Mouse (Mus musculus): ENCODE measurements around the gene Klc1.

Klc1 gene

GRCm38 (mm10) chr12:111814769-111815762 is 56.4 kb downstream of the Klc1 start:
- no peak for DNase-seq

- DNase-seq = no peak
Measured at GRCm38 (mm10) chr12:111816528-111816927, 57.9 kb downstream of the Klc1 start.

DNA sequence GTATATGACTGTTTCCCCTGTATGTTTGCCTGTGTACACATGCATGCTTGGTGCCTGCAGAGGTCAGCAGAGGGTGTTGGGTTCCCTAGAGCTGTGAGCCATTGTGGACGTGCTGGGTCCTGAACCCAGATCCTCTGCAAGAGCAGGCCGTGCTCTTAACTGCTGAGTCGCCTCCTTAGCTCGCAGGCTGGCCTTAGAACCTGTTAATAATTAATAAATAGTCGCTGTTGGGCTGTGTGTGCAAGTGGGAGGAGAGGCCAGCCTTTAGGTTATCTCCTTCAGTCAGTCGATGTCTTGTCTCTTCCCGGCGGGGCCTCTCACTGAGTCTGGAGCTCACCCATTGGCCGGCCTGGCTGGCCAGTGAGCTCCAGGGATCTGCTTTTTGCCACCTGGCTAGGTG is 58.3 kb downstream of the Klc1 start:
- no peak for DNase-seq

GRCm38 (mm10) chr12:111817991-111818390 is 59.3 kb downstream of the Klc1 start:
- no peak for DNase-seq

GRCm38 (mm10) chr12:111819936-111820335 is 61.3 kb downstream of the Klc1 start:
- DNase-seq = no peak

DNA sequence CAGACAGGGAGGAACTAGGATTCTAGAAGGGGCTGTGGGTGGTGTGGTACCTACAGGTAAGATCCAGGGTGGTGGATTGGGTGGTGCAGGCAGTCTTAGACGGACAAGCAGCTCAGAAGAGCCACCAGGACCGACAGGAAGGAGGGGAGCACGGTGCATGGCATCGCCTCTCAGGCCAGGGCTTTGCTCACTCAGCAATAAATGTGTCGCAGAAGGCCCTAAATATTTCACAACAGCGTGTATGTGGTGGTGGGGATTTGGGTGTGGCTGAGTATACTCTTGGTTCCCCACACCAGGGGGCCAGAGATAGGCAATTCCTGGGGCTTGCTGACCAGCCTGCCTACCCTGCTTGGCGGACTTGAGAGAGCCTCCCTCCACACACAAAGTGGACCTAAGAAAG is 62.1 kb downstream of the Klc1 start:
- DNase-seq = no peak

GRCm38 (mm10) chr12:111821931-111822330 is 63.3 kb downstream of the Klc1 start:
- no peak for DNase-seq

DNA sequence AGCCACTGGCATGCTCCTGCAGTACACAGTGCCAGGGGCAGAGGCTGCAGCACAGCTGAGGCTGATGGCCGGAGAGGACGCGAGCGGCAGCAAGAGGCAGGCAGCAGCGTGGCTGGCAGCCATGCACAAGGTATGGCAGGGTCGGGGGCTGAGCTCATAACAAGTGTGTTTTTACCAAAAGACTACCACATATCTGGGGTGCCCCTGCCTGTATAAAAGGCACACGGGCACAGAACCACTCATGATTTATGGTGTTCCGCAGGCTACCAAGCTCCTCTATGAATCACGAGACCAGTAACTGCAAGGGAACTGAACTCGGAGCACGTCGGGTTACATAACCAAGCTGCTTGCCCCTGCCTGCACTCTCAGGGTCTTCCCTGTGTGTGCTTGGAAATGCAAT is 68.9 kb downstream of the Klc1 start:
- no peak for DNase-seq

DNA sequence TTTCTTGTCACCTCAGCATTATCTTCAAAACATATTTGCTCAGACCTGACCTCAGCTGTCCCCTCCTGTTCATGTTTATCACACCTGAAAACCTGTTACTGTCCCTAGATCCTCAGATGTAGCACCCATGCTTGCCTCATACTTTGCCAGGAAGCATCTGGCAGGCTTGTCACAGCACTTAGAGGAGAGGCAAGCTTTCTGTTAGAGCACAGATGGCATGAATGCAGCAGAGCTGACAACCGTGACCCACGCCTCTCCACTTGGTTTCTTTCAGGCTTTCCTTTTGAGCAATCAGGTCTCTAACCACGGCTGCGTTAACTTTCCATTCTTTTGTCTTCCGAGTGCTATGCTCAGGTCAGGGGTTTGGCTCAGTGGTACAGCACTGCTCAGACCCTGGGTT is 70.8 kb downstream of the Klc1 start:
- no peak for DNase-seq

DNA sequence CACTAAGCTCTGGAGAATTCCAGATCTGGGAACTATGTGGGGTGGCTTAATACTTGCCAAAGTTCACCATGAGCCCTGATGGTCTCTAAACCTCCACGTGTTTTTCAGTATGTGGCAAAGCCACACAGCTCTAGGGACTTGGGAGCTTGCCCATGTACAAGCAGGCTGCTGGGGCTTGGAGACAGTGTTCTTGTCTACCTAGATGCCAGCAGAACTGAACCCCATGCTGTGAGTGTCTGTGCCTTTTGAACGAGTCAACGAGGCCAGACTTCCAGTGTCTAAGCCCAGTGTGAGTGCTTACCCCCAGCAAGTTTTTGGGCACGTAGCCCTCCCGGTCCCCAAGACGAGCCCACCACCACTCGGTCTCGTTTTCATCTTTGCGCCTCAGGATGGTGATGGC is 71.3 kb downstream of the Klc1 start:
- no peak for DNase-seq

DNA sequence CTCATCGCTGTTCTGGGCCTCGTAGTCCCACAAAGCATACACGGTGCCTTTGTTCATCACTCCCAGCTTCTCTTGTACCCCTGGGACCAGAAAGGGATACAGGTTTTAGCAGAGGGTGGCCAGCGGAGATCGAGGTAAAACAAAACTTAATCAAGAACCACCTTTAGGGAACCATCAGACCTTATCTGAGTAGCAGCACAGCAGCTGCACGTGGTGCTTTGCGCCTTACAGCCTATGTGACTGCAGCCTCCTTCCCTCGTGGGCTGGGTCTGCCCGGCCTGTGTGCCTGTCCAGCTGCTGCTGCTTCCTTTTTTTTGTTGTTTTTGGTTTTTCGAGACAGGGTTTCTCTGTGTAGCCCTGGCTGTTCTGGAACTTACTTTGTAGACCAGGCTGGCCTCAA is 71.7 kb downstream of the Klc1 start:
- no peak for DNase-seq

GRCm38 (mm10) chr12:111832643-111833042 is 74.0 kb downstream of the Klc1 start:
- no peak for DNase-seq

DNA sequence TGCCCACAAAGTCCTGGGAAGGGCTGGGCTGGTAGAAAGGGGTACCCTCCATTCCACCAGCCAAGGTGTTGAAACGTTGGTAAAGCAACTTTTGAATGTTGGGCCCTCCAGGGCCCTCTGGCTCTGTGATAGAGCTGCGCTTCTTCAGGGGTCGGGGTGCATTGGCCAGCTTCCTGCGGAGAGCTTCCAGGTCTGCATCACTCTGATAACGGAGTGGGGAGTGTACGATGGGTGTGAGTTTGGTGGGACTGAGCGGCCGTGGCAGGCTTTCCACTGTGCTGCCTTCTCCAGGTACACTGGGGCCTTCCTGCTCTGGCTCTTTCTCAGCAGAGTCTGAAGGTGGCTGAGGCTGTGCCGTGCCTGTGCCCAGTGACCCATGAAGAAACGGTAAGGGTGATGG is 74.8 kb downstream of the Klc1 start:
- DNase-seq = no peak

GRCm38 (mm10) chr12:111842565-111843433 is 84.2 kb downstream of the Klc1 start:
- DNase-seq = no peak

DNA sequence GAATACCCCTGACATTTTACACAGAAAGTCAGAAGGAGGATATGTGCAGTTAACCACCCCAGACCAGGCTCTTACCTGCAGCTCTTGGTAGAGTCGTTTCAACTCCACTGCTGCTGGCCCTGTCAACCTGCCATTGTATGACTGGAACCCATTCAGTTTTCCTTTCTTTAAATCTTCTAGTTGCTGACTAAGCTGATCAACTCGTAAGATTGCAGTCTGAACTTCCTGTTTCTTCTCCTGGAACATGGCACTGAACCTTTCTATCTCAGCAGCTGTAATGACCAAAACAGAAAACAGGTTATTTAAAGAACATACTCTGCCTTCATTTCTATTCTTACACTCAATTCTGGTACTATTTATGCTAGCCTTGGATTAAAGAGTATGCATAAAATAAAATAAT is 84.8 kb downstream of the Klc1 start:
- no peak for DNase-seq

DNA sequence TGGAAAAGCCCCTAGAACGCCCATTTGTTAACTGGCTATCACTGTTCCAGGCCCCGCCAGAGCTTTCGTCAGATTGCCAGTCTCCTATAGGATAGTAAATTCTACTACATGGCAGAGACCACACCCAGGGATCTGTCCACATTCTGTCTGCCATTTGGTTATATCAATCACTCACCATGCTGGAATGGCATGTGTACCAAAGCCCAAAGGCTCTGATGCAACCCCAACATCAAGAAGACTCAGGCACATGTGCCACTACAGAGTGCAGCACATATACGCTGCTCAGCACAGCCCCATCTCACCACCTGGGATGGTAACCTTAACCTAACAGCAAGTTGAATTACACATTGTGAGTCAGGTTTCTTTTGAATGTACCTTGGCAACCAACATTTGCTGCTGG is 87.3 kb downstream of the Klc1 start:
- no peak for DNase-seq

DNA sequence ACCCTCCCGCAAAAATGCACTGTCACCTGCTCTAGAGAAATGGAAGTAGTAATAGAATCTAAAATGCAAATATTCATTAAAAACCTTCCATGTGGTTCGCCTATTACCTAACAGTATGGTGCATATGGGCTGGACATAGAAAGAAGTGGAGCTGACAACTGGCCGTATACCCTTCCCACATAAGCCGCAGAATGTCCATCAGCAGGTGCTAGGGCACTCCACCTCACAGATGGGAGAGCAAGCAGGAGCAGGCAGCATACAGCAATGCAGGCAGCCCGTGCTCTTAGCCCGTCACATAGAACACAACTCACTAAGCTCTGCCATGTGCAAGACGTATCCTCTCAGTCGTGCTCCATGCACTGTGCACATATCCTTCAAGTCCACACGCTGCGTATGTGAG is 88.2 kb downstream of the Klc1 start:
- DNase-seq = no peak

GRCm38 (mm10) chr12:111848300-111848798 is 89.7 kb downstream of the Klc1 start:
- DNase-seq = no peak

- DNase-seq = no peak
Measured at GRCm38 (mm10) chr12:111851235-111851634, 92.6 kb downstream of the Klc1 start.

DNA sequence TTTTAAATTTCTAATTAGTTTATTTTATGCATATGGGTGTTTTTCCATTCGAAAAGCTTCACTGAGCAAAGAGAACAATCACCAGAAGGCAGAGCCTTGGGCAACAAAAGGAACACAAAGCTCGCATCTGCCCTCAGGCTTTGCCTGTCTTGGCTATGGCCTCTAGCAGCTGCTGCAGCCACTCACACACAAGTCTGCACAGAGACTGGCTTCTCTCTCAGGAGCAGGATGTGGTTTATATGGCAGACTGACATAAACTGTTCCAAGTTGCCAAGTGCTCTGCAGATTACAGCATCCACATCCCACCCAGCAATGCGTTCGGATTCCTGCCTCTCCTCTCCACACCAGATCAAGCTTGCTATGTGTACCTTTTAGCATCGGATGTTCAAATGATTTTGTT is 93.1 kb downstream of the Klc1 start:
- DNase-seq = no peak

DNA sequence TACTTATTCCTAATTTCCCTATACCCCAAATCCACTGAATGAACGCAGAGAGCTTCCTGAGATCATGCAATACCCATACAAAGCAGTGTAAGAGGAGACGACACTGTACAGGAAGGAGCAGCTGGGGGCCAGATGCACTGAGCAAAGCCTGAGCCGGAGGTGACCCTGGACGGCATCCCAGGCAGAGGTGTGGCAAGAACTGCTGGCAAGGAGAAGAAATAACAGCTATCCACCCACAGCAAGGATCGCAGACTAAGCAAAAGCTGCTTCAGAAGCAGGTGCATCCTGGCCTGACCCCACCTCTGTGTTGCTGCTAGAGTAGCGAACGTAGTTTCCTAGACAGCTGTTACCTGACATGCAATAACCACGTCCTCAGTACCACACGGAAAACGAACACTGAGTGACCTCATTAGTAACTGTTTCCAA is 94.4 kb downstream of the Klc1 start:
- DNase-seq = no peak

DNA sequence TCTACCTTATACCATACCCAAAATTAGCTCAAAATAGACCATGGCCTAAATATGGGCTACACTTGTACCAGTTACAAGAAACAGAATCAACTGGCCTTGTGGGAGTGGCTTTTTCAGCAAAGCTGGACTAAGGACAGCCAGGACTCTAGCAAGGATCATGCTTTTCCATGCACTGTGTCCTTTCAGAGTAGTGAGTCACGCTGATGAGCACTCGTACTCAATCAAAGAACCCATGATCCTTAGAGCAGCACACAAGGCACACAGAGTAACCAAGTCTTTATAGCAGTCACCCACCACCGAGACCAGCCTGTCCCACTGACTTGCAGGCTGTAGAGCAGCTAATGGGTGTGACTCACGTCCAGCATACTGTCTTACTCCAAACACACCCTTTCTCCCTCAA is 94.9 kb downstream of the Klc1 start:
- DNase-seq = no peak

DNA sequence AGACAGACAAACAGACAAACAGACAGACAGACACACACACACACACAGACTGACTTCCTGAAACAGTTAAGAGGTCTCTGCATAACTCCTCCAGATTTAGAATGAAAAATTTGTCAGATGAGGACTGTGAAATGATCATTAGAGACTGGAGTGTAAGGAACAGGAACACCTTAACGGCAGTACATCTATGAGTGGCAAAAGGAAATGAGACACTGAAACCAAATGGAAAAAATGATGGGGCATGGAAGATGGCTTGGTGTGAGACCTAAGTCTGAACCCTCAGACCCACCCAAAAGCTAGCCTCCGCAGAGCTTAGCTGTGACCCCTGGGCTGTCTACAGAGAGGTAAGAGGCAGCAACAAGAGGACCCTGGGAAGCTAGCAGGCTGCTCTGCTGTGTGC is 96.8 kb downstream of the Klc1 start:
- DNase-seq = no peak
